Mouse (Mus musculus) urinary bladder, postnatal 14 days (tissue): ENCODE measurements around the gene Krt78.
A peak's percentile ranks its signal among the peaks of the same experiment; 100 is the strongest.
"Not testable (repeated sequence)": the region's sequence is repeated elsewhere in the genome, so short reads cannot be mapped to it uniquely, and the experiment has no call there.

Source experiments
- DNase-seq: peaks from one replicate; pipeline ENCODE4 v3.0.0; 2021; ENCODE audit warnings: low spot score

The Krt78 gene

DNA sequence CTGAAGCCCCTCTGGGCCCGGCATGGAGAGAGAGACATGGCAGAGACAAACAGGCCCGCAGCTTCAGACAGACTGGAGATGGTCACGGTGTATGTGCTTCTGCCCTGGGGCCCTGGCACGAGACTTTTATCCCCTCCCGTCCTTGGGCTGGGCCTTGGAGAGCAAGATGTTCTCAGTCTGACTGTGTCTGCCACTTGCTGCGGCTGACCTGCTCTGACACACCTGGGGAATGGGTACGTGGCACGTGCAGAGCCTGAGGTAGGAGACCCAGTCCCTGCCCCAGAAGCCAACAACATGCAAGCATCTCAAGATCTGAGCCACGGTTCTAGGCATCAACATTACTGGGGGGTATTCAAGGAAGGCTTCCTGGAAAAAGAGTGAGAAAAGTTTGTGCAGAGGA lies at the start of gene Krt78:
Gene Krt78 (minus strand): TSS at position 101 of the 400 bp plus-strand sequence.
- no peak for DNase-seq

DNA sequence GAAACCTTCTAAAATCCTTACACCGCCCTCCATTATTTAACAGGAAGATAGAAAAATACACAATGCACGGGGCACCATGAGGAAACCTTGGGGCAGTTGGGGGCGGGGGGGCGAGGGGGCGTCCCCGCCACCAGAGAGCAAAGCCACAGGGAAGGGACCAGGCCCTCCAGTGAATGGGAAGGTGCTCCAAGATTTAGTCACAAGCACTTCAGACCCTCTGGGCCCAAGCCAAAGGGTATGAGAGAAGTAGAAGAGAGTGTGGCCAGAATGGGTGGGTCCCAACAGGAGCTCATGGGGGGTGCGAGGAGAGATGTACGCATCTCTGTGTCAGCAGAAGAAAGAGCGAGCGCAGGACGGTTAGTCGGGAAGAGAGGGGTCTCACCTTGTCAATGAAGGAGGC lies 49.4 kb upstream of the Krt78 start:
- peak; percentile 16 for DNase-seq

DNA sequence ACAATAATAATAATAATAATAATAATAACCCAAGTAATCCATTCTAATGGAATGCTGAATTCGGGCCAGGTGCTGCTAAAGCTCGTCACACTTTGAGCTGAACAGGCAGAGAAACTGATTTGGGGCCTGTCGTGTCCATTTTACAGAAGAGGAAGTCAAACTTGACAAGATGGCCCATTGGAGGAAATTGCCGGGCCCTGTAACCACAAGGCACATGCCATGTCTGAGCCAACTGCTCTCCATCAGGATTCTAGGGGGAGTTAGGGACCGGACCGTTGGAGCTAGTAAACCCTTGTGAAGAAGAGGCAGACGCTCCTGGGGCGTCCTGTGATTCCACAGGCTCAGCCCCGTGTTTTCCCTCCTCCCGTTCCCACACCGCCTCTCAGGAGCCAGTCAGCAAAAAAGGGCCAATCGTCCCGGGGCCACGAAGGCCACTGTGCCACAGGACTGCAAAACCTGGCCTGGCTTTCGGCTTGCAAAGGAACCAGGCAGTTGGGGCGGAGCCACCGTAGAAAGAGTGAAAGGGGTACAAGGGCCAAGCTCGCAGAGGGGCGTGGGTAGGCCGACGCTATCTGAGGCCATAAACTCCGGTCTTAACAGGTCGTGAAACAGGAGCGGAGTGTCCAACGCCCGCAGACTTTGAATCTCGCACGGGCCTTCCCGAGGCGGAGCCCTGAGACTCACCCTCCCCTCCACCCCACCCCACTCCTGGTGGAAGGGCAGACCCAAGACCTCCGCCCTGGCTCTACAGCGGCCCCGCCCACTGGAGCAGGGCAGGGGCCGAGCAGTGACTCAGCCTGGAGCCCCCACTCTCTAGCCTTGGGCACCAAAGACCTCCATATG lies 48.8 kb upstream of the Krt78 start:
- DNase-seq, result peak; percentile 79

DNA sequence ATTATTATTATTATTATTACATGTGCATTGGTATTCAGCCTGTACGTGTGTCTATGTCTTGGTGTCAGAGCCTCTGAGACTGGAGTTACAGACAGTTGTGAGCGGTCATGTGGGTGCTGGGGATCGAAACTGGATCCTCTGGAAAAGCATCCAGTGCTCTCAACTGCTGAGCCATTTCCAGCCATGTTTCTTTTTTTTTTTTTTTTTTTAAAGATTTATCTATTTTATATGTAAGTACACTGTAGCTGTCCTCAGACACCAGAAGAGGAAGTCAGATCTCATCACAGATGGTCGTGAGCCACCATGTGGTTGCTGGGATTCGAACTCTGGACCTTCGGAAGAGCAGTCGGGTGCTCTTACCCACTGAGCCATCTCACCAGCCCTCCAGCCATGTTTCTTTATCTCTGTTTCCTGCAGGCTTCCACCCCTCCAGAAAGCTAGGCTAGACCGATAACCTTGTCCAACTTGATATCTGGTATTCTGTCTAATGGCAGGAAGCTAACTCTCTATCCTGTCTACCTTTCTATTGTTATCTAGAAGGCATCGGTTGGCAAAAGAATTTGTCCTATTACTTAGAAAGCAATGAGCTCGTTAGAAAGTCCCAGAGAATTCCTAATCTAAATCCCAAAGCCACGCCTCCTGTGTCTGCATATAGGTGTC lies 45.7 kb upstream of the Krt78 start:
- DNase-seq, result no peak

DNA sequence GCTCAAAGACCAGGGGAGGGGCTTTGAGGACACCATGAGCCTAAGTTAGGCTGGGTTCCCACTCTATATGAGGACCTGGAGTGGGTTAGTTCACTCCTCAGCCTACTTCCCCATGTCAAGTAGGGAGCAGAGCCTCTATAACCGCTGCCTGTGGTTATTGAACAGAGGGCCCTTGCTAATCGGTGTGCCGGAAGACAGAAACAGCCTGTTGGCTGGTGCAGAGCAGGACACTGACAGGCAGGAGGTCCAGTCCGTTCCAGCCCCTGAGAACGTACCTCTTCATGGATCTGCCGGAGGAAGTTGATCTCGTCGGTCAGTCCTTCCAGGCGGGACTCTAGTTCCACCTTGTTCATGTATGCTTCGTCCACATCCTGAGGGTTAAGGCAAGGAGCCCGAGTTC lies 45.1 kb upstream of the Krt78 start:
- DNase-seq, result no peak

DNA sequence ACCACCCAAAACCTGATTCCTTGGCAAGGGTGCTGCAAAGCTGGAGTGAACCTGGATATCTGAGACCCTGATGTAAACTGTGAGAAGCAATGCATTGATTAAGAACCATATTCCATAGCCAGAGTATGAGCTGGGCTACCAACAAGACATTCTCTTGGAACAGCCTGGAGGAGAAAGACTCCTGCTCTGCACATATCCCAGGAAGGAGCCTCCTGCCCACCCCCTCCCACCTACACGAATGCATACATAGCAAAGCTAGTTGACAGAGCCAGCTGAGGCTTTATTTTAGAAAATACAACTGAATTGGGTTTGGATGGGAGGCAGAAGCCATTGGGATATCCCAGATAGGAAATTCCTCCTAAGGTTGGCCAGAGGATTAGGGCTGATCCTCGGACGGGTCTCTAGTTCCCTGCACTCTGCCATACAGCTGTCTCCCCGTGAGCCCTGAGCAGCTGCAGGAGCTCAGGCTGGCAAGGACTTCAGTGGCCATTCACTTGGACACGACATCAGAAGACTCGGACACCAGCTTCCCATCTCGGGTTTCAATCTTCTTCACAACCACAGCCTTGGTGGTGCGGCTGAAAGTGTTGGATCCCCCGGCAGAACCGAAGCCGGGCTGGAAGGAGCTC lies 42.5 kb upstream of the Krt78 start:
- not testable (repeated sequence) for DNase-seq

DNA sequence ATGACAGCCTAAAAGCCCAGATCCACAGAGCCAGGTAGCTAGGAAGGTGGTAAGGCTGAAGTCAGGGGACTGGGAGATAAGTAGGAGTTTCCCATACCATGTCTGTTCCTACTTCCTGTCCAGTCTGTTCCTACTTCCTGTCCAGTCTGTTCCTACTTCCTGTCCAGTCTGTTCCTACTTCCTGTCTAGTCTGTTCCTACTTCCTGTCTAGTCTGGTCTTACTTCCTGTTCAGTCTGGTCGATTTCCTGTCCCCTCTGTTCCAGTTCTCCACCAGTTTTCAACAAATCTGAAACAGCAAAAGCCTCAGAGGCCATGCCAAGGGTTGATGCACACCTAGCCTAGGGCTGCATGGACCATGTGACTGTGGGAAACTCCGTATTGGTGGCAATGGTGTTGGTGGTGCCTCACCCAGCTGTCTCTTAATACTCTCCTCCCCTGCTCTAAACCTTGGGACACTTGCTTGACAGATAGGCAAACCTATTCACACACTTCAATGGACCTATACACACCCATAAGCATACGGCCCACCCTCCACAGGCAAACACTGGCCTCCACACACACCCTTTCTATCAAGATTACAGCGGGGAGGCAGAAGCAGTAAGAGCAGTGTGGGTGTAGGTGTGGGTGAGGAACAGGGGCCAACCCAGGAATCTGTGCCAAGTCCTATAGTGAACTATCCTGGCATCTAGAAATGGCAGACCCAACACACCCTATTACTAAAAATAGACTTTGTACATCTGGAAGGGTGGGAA lies 41.6 kb upstream of the Krt78 start:
- no peak for DNase-seq

DNA sequence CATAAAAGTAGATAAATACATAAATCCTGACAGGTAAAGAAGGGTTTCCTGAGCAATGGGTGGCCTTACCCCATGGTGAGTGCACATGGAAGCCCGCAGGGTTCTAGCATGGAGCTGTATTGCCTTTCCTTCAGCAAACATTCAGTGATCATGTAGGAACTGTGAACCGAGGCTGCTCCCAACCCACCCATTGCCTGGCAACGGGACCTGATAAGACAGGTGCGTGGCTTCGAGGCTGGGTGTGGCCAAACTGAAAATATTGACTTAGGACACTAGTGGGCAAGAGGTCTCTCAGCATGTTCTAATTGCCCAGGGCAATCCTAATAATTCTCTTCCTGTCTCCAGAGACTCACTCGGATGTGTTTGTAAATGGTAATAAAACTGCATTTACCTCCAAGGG lies 40.3 kb upstream of the Krt78 start:
- DNase-seq, result no peak

DNA sequence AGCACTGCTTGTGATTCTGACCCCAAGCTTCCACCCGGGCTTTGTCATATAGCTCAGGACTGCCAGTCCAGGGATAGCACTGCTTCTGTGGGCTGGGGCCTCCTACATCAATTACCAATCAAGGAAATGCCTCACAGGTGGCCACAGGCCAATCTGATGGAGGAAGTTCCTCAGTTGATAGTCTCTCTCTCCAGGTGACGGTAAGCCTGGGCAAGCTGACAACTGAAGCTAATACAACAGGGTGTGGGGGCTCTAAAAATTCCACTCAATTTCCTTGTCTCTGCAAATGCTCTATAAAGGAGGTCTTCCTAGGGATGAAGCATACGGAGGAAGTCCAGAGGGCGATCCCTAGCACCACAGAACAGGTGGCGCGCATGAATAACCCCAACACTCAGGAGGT lies 36.9 kb upstream of the Krt78 start:
- no peak for DNase-seq

DNA sequence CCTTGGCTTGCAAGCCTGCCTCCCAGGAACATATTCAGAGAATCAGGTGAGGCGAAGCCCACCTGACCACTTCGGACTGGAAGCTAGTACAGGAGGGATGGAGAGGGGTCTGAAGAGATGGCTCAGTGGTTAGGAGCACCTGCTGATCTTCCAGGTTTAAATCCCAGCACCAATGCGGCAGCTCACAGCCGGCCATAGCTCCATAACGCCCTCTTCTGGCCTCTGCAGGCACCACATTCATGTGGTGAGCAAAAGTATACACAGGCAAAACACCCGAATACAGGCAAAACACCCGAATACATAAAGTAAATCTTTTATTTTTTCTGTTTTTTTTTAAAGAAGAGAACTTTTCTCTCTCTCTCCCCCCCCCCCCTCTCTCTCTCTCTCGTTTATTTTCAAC lies 34.6 kb upstream of the Krt78 start:
- DNase-seq, result no peak

DNA sequence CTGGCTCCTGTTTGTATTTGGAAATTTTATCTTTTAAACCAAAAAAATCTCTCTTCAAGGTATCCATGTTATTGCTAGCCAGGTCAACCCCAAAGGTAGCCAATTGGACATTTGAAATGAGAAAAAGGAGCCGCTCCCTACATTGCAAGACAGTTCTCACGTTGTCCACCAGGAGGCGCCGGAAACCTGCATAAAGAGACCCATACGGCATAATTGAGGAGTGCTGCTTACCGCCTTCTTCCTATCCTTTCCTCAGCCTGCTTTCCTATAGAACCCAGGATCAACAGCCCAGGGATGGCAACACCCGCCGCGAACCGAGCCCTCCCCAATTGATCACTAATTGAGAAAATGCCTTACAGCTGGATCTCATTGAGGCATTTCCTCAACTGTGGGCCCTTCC lies 34.0 kb upstream of the Krt78 start:
- DNase-seq, result peak; percentile 87

DNA sequence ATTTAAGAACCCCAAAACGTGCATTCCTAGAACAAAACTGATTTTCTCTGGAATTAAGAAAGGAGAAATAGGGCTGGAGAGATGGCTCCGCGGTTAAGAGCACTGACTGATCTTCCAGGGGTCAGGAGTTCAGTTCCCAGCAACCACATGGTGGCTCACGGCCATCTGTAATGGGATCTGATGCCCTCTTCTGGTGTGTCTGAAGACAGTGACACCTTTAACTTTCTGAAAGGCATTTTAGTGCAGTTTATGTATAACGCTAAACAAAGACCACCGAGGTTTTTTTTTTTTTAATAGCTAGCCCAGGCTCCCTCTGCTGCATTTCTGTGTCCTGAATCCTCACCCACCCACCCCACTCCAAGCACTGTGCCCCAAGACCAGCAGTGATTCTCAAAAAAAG lies 30.7 kb upstream of the Krt78 start:
- DNase-seq, result no peak

DNA sequence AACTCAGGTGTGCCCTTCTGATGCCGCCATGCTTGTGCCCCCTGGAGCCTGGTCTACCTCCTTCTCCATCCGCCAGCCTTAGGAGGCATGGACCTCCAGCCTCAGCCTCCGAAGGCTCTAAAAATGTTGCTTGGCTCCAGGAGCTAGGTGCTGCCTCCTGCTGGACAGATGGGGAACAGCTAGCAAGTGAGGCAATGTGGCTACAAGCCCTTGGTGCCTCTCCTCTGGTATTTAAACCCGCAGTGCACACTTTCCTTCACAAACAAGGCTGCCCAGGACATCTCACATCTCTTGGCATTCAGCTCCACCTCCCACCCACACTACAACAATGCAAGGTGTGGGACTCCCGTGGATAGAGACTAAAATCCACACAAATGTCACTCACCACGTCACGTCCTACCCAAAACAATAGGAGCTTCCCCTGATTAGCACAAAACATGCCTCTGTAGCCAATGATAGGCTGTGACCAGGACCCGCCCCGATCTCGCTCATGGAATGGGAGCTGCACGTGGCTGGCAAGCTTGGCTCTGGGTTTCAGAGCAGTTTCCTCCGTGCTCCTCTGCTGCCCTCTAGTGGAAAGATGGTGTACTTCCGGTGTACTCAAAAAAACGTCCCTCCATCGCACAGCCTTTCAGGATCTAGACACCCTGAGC lies 30.0 kb upstream of the Krt78 start:
- peak; percentile 94 for DNase-seq

DNA sequence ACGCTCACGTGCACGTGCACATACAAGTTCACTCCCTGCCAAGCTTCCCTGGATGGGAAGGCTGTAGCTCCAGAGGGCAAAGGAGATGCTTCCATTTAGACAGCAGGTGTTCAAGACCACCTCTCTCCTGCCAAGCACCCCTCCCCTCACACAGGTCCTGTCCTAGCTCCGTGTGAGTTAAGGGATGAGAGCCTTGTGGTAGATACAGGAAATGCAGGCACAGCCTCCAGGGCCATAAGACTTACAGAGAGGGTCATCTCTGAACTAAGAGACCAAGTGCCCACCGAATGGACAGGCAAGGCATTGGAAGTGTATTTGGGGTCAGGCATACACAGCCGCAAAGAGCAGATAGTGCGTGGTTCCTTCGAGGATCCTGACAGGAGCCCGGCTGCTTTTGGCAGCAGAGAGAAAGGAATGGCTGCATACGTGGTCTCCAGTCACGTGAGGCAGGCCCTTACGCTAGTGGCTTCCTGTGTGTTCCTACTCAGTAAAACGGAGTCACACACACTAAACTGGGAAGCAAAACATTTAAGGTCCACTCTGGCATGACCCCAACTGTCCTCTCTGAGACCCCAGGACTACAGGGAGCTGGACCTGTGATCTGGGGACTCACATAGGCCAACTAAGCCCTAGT lies 29.3 kb upstream of the Krt78 start:
- DNase-seq, result no peak

DNA sequence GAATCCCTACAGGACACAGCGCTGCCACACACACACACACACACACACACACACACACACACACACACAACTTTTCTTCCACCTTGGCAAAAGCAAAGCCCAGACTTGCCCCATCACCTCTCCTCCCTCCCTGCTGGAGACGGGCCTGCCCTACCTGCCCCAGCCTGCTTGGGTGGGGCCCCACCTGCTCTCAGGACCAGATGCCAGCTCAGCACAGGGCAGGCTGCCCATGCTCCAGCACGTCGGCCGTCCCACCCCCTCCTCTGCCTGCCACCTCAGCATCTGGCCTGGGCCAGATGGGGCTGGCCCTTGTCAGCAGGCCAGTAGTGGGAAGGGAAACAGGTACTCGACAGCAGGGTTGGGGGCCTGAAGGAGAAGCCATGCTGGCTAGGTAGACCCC lies 26.8 kb upstream of the Krt78 start:
- DNase-seq, result peak; percentile 91

DNA sequence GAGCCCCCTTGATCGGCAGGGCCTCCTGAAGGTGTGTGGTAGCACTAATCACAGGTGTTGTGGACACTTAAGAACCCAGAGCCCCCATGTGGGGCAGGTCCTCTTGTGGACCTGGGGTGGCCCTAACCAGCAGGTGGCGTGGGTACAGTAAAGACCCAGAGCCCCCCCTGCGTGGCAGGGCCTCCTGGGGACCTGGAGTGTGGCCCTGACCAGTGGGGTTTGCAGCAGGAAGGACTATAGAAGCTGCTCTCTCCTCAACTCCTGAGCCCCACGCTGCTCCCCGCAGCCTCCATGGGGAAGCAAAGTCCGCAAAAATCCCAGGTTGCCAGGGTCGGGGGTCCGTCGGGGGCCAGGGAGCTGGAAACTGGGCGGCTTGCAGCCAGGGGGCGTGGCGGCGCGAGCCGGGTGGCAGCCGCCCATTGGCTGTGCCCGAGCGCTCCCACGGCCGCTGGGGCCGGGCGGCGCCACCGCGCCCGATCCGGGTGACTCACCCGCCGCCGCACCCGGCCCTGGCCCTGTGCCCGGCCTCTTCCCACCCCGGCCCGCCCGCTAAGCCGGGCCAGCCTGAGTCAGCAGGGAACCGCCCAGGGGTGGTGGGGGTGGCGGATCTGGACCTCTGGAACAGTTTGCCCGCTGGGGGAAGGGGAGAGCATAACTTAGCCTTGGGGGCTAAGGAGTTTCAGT lies 23.1 kb upstream of the Krt78 start:
- DNase-seq, result peak; percentile 97

DNA sequence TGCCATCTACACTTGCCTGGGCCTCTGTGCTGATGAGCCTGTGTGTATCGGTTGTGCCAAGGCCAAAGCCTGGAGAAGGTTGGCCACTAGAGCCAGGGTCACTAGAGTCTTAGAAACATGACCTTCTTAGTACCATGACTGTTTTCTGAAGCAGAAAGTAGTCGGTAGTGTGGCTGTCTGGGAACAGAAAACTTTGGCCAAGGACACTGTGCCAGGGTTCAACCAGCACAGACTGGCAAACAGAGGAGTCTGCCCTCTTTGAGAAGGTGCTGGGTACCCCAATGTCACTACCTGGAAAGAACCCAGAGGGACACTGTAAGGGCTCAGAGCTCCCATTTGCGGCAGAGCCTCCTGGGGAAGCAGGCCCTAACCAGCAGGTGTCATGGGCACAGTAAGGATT lies 22.6 kb upstream of the Krt78 start:
- DNase-seq, result no peak

DNA sequence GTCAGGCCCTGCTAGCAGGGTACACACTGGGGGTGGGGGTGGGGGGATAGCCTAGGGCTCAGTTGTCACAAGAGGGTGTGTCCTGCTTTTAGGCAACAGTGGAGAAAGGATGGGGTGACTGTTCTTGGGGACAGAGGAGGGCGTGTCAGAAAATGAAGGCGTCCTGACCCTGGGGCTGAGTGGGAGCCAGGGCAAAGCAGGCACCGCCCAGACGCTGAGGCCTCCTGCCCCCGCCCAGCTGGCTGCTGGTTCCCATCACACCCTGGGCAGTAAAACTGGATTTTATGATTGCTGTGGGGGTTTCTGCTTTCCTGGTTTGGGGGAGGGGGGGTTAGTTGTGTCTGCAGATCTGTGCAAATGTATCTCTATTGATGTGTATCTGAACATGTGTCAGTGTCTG lies 21.9 kb upstream of the Krt78 start:
- DNase-seq, result peak; percentile 87

DNA sequence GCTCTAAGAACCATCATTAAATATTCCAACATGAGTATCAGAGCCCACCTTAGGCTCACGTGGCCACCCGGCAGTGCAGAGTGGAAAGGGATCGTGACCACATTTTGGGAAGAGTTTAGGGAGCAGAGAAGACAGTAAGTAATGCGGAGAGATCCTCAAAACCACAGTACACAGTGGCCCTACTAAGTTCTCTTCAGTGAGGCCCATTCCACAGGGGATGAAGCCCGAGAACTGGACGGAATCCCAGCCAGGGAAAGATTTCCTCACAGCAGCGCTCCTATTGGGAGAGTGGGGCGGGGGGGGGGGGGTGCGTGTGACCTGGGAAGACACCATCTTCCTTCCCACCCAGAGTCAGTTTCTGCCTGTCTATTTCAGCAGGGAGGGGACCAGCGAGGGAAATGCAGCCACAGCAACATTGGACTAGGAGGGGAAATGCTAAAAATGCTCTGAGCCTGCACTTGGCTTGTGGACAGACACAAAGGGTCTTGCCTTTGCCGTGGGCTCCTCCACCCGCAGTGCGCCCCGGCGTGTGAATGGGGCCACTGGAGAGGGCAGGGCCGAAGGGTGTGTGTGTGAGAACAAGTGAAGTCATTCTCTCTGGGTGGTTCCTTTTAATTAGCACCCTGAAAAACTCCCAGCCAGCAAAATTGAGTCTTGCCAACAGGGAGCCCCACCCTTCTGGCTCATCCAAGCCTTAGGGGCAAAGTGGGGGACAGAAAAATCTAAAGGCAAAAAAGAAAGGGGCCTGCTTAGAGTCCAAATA lies 20.2 kb upstream of the Krt78 start:
- no peak for DNase-seq

DNA sequence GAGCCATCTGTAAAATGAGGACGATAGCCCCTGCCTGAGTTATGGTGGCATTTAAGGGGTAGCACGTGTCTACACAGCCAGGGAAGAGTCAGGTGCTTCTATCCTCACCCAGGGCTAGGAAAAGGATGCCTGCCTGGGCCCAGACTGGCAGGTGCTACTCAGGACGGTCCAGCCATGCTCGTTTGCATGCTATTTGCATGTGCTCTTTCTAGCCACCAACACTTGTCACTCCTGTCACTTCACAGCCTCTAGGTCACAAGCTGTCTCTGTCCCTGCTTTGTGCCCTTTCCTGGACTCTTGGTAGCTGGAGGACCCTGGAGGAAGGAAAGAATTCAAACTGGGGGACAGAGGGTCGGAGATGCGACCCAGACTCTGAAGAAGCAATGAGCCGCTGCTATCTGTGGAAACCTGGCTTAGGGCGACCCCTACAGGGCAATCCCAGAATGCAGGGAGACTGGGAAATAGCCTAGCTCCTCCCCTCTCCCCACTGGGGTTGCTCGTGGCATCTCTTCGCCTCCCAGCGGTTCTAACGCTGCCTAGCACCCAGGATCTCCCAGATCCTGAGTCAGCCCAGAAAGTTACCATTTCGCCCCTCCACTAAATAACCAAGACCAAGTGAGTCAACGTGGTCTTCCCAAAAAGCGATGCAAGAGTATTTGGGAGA lies 19.5 kb upstream of the Krt78 start:
- DNase-seq, result peak; percentile 97
